Mouse (Mus musculus) gonadal fat pad, adult 2 months (tissue): ENCODE results near the gene Hist1h3c. TPM values are rescaled to one million over a fixed set of nuclear protein-coding genes. Genes with fewer than 3 reads are reported as not detected.
"Not testable (repeated sequence)": the region's sequence is repeated elsewhere in the genome, so short reads cannot be mapped to it uniquely, and the experiment has no call there.

Experiments used
- DNase-seq: peaks from one replicate; pipeline ENCODE4 v3.0.0-alpha.2; 2012; ENCODE audit warnings: low read depth
- polyA plus RNA-seq: library from polyadenylated mRNA; depleted of rRNA; stranded (reverse); fragments of >200 nt; gene quantifications from 2 replicates; pipeline ENCODE4 v1.2.3, GENCODE M21; 2012; rRNA removed

Gene Hist1h3c
- polyA plus RNA-seq, result 2.4 and 3.3 TPM in 2 replicates

DNA sequence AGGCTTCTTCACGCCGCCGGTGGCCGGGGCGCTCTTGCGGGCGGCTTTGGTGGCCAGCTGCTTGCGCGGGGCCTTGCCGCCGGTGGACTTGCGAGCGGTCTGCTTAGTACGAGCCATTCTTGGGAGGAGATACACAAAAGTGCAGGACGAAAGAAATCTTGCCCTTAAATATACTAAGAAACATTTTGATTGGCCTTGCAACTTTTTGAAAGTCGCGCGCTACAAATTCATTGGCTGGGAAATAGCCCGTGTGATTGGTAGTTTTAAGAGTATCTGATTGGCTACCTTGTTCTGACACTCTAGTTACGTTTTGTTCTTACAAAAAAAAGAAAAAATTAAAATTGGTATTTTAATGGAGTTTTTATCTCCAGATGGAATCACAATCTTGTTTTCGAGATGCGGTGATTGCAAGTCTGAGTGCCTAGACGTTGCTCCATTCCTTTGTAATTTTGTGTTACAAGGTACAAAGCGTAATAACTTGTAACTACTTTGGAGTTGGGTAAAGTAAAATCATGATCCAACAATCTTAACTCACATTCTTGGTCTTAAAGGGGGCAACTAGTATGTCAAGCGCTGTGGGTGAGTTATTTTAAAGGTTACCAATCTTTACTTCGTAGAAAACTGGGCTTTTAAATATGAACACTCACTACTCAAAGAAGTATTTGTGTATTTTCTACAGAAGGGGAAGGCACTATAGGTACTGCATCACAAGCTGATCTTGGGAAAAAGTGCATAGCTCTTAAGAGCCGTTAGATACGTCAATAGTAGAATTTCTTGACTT lies at the start of gene Hist1h3c:
Hist1h3c (minus strand) TSS at position 222 of the 781 bp plus-strand sequence.
- DNase-seq, result no peak

DNA sequence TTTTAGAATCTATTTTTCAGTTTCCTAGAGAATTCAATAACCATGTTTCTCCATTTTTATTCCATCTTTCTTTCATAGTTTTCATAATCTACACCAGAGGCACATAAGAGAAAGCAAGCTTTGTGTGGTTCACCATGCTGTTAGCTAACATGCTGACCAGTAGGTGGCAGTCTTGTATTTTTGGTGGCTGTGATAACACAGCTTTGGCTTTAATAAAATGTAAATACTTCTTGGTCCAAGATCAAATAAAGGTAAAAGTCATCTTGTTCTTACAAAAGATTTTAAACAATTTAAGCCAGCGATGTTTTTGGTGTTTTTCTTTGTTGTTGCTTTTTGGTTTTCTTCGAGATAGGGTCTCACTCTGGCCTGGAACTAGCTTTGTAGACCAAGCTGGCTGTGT lies 47.1 kb upstream of the Hist1h3c start:
- DNase-seq, result no peak

DNA sequence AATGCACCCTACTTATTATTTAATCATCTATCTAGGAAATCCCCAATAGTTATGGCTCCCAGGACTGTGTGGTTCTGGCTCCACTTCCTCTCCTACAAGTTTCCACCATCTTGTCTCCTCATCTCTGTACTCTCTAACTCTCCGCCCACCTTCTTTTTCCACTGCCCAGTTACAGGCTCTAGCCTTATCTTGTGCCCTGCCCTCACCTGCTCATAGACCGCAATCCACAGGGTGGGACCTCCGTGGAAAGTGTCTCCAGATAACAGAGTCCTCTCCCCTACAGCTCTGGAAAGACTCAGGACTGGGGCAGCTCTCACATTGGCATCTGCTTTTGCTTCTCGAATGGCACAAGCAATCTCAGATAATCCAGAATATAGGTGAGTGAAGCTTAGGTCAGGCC lies 33.6 kb upstream of the Hist1h3c start:
- no peak for DNase-seq

DNA sequence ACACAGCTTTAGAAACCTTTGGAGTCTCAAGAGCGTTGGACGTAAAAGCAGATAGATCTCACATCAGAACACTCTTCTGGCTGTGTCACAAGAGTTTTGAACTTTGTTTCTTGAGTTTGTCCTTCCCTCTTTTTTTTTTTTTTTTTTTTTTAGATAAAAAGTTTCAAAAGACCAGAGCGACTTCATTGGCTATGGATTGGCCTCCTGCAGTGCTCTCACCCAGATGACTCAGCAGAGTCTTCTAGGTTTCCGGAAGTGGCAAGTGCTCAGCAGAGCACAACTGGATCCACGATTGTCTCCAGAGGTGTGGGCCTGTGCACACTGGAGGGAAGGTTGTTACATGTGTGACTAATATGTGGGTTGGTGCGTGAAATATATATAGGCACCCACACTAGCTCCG lies 32.9 kb upstream of the Hist1h3c start:
- no peak for DNase-seq

DNA sequence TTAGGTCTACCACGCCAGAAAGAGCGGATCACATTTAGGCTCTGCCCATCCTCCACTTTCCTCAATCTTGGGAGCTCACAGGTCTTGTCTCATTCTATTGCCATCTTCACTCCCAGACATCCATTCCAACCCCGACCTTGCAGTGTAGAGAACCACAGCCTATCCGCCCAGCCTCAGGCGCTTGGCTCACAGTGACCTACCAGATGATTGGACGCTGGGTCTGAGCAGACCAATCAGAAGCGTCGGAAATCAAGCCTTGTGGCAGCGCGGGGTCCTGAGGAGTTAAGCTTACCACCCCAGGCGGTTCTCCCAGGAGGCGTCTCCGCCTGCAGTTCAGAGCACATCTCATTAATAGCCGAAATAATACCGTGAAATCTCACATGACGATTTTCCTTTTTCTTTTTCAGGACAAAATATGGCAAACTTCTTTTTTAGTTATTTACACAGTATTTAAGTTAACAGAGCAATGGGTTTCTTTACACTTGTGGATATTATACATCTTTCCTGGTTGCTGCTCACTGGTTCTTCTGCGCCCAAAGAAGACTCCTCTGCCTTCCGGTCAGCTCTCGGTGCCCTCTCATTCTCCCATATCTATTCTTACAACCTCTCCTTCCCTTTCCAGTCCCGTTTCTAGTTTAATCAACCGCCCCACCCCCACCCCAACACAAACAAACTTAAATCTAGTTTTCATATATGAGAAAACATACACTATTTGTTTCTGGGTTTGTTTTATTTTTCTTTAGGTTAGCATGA lies 27.3 kb upstream of the Hist1h3c start:
- DNase-seq, result no peak

DNA sequence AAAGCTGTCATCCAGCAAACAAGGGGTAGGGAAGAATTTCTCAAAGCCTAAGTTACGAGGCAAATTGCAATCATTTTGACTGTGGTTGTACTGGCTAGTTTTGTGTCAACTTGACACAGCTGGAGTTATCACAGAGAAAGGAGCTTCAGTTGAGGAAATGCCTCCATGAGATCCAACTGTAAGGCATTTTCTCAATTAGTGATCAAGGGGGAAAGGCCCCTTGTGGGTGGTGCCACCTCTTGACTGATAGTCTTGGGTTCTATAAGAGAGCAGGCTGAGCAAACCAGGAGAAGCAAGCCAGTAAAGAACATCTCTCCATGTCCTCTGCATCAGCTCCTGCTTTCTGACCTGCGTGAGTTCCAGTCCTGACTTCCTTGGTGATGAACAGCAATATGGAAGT lies 24.2 kb upstream of the Hist1h3c start, which contains the start of gene Trim38:
Trim38 (plus strand) TSS at position 301 of the 400 bp plus-strand sequence.
- DNase-seq, result not testable (repeated sequence)

DNA sequence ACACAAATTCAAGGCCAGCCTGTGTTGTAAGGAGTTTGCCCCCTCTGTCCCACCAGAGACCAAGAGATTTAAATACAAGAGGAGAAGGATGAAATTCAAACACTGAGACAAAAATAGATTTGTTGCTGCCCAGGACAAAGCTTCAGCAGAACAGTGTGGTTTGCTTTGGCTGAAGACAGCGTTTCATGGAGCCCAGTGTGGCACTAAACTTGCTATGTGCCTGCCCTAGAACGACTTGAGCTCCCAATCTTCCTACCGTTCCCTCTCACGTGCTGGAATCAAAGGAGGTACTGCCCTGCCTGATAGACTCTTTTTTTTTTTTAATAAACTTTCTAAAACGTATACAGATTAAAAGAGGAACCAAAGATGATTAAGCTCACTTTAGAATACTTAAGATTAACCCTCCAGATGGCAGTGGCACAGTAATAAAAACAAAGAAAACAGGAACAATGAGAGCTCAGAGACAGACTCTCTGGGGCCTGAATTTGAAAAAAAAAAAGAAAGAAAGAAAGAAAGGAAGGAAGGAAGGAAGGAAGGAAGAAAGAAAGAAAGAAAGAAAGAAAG lies 23.5 kb upstream of the Hist1h3c start:
- DNase-seq, result no peak

DNA sequence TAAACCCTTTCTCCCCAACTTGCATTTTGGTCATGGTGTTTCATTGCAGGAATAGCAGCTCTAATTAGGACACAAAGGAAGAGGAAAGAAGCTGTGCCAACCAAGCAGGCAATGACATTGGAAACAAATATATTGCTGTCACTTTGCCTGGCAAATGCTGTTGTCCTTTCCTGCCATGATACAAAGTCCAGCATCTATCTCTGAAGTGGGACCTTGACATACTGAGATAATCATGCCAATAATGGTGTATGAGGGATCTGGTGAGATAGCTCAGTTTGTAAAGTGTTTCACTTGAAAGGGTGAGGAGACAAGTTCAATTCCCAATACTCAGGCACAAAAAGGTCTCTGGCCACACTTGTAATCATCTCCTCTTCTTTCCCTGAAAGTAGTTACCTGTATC lies 21.4 kb upstream of the Hist1h3c start:
- no peak for DNase-seq

DNA sequence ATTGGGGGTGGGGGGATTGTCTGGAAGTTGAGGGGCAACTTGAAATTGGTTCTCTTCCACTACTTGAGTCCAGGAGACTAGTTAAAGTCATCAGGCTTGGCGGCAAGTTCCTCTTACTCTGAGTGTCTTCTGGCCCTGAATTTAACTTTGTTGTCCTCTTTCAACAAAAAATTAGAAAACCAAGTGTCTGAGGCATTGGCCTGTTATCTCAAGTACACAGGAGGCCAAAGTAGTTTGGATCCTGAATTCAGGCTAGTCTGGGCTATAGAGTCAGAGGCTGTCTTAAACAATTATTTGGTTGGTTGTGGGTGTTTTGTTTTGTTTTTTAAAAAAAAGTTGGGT lies 19.7 kb upstream of the Hist1h3c start:
- no peak for DNase-seq

DNA sequence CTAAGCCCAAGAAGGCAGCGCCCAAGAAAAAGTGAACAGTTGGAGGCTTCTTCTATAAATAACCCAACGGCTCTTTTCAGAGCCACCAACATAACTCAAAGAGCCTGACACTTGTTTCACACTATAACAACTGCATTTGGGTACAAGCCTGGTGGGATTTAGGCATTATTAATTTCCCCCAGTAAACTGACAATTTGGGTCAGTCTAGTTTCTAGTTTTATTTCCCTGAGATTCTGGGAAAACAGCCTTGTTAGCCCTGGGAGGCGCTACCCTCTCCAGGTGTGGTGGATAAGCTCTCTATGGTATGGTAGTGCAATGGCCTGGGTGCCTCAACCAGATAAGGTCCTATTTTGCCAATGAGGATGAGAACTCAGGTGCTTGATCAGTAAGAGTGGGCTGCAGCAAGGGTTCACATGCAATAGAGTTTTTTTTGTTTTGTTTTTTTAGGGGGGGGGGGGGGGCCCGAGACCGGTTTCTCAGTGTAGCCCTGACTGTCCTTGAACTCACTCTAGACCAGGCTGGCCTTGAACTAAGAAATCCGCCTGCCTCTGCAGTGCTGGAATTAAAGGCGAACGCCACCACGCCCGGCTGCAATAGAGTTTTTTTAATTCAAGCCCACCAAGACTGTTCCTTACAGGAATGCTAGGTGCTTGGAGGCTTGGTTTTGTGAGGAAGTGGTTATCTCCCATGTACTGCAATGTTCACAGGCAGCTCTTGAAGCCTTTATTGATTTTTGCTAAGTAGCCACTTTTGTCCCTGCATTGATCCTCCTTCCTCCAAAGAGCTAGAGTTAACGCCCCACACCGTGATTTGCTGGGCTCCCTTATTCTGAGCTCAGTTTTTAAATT lies 19.1 kb upstream of the Hist1h3c start:
- DNase-seq, result no peak

DNA sequence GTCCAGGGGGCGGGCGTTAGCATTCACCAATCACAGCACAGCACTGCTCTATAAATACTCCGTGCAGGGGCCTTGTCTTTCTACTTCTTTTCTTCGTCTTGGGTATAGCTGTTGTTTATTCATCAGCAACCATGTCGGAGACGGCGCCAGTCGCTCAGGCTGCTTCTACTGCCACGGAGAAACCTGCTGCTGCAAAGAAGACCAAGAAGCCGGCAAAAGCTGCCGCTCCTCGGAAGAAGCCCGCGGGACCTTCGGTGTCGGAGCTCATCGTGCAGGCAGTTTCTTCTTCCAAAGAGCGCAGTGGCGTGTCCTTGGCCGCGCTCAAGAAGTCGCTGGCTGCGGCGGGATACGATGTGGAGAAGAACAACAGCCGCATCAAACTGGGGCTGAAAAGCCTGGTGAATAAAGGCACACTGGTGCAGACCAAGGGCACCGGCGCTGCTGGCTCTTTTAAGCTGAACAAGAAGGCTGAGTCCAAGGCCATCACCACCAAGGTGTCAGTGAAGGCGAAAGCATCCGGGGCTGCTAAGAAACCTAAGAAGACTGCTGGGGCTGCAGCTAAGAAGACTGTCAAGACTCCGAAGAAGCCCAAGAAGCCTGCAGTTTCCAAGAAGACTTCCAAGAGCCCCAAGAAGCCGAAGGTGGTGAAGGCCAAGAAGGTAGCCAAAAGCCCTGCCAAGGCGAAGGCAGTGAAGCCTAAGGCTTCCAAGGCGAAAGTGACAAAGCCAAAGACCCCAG lies 18.4 kb upstream of the Hist1h3c start, which contains the start of gene Hist1h1a:
Hist1h1a (plus strand) TSS at position 81 of the 738 bp plus-strand sequence.
- DNase-seq, result no peak

DNA sequence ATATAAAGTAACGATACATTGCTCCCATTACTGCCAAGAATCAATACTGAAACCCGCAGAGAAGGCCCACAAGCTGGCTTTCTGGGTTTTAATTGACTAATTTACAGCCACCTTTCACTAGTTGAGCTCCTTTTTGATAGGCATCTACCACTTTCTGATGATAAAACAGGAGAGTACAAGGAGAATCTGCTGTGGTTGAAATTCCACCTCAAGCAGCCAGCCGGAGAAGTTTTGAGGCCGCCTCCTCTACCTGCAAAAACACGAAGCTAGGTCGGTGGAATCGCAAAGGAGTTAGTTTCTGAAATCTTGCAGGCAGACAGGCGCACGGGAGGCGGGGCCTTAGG lies 17.8 kb upstream of the Hist1h3c start:
- DNase-seq, result no peak

DNA sequence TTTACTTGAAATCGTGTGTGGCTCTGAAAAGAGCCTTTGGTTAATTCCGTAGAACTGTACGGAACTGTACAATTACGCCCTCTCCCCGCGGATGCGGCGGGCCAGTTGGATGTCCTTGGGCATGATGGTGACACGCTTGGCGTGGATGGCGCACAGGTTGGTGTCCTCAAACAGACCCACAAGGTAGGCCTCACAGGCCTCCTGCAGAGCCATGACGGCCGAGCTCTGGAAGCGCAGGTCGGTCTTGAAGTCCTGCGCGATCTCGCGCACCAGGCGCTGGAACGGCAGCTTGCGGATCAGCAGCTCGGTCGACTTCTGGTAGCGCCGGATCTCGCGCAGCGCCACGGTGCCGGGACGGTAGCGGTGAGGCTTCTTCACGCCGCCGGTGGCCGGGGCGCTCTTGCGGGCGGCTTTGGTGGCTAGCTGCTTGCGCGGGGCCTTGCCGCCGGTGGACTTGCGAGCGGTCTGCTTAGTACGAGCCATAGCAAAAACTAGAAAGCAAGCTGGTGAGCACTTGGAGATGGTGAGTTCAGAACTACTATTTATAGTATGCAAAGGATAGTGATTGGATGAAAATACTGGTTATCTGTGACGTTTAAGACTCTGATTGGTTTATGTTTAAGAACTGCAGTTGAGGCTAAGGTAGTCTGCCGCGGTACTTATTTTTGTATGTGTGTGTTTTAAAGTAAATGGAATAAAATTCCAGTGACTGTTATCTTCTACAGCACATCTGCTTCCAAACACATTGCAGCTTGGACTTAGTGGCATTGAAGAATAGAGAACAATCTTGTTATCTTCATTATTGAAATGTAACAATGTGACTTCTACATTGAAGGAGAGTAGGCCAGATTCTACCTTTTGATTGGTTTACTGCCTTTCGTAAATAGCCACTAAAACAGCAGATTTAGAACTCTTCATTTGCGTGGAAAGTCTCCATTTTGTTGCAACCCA lies 16.7 kb upstream of the Hist1h3c start, which contains the start of gene Hist1h3a:
Hist1h3a (minus strand) TSS at position 516 of the 951 bp plus-strand sequence.
- DNase-seq, result not testable (repeated sequence)

DNA sequence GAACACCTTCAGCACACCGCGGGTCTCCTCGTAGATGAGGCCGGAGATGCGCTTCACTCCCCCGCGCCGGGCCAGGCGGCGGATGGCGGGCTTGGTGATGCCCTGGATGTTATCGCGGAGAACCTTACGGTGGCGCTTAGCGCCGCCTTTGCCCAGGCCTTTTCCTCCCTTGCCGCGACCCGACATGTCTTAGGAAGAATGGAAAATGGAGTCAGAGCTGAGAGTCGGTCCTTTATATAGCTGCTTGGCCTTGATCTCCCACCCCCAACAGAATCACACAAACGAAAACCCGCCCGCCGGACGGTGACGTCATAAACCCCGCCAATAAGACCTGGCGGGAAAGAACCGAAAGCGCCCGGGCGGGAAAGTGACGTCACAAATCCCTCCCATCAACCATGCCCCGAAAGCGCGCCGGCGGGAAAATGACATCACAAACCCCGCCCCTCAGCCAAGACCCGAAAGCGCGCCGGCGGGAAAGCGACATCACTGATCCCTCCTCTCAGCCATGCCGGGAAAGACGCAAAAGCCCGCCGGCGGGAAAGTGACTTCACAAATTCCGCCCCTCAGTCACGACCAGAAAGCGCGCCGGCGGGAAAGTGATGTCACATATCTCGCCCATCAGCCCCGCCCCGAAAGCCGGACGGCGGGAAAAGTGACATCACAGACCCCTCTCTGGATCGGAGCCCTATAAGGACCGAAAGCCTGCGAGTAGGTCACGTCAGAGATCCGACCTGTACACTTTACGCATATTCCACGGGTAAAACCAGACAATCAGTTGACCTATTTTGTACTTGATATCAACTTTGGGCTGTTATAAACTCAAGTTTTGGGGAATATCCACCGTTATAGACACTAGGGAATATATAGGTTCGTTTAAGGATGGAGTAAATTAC lies 15.8 kb upstream of the Hist1h3c start, which contains the start of gene Hist1h4a:
Hist1h4a (minus strand) TSS at position 259 of the 893 bp plus-strand sequence.
- DNase-seq, result no peak

DNA sequence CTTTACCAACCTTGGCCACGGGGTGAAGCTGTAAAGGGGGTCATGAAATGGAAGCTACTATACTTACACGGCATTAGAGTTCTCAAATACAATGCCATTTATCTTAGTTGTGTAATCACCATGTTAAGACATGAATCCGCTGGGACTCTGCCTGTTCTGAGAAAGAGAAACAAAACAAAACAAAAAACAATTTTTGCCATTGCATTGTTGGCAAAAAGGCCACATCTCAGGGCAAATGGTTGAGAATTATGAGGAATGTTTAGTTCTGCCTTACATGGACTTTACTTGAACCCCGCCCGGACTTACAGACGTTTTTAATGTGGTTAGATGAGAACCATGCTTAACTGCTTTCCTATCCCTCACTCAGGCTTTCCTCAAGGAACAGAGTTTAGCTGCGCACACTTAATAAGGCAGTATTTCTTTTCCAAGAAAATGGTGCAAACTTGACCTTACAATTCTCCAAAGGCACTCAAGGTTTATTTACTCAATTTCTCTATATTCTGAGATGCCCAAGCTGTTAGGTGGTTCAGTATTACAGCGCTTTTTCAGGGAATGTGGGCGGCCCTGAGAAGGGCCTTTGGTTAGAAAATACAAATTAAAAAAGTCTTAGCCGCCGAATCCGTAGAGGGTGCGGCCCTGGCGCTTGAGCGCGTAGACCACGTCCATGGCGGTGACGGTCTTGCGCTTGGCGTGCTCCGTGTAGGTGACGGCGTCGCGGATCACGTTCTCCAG lies 15.0 kb upstream of the Hist1h3c start:
- DNase-seq, result no peak

DNA sequence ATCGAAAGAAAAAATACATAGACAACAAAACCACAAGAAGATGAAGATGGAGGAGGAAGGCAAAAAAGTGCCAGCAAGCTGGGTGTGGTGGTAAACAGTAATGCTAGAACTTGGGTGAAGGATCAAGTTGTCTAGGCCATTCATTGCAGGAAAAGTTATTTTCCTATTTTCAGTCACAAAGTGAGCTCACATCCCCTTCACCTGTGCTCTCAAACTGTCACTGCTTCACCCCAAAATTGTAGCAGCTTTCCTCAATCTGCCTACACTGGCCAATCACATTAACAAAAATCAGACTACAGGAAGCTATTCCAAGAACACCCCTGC lies 14.5 kb upstream of the Hist1h3c start:
- no peak for DNase-seq

DNA sequence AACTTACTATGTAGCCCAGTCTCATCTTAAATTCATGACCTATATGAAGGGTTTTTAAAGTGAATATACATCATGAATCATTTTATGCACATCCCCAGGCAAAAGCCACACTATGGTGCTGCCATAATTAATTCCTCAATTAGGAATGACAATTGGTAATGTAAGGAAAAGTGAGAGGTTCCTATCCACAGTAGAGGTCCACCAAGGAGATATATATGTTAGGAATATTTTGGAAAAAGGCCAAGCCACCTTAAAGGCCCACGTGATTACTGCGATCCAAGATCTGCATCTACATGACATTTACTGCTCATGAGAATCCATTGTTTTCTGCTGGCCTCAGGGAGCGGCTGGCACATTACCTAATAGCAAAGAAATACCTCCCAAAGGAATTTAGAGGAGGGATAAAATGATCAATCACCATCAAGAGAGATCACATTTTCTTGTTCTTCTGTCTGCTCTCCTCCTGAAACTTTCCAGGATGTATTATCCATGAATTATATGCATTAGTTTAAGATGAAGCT lies 13.9 kb upstream of the Hist1h3c start:
- DNase-seq, result no peak

DNA sequence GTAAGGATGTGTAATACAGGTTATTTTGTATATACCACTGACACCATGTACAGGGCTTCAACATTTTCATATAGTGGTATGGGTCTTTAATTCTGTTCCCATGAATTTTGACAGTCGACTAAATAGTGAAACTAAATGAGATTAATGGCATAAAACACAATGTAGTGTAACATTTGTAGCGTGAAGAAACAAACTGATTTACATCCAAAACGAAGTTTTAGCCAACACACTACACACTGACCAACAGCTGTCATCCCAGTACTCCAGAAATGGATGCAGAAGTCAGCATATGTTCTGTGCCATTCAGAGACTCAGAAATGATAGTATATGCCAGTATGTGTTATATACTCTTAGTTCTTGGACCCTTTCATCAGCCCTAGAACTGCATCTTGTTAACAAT lies 12.5 kb upstream of the Hist1h3c start:
- DNase-seq, result no peak
